Mouse (Mus musculus) heart, postnatal 14 days (tissue): ENCODE results near the gene Nanos3. TPM values are rescaled to one million over a fixed set of nuclear protein-coding genes. Genes with fewer than 3 reads are reported as not detected.

Experiments used
- DNase-seq, 2 experiments: peaks; one replicate each; pipeline ENCODE4 v3.0.0; 2021 to 2022
- intact Hi-C: fragments of 180-260 bp; cut with DNase I; formaldehyde crosslinking; loops from one replicate; pipeline ENCODE4 v1.15.1; 2025
- total RNA-seq, 2 experiments: library from RNA; stranded (reverse); gene quantifications; 2 replicates each; pipeline ENCODE4 v1.2.3; 2021

The Nanos3 gene
- total RNA-seq, 2 experiments from 2014 or later, result 1.8 to 2.0 TPM

DNA sequence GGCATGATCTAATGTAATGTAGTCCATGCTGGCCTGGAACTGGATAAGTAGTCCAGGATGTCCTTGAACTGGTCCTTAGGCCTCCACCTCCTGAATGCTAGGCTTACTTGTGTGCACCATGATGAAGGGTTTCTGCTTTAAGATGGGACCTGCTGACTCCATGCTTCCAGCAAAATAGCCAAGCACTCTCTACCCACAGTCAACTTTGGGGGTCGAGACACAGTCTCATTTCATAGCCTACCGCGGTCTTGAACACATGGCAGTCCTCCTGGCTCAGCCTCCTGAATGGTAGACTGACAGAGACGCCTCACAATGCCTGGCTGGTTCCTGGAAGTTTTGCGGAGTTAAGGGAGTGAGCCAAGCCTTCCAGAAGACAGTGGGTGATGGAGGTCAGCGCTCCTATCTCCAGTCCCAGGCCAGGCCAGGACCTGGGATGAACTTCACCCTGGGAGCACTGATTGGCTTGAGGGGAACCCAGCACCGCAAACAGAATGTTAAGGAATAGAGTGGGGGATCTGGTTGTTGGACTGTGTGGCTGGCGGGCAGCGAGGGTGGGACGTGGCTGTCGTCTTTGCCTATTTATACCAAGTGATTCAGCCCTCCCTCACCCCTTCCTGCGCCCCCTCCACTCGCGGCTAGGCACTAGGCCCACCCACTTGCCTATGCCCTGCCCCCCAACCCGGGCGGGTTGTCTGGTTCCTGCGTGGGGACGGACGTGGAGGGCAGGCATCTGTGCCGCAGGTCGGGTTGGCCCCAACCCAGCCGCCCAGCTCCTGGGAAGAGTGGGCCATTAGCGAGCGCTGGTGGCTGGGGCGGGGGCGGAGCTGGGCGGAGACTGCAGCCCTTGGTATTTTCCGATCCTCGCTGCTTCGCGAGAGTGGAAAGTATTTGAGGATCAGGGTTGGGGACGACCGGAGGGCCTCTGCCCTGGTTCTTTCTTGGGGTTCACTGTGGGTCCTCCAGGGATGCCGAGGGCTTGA, 18.2 kb upstream of the Nanos3 start:
- DNase-seq, result peak; percentile 89 to 91
- intact Hi-C loops, result loop anchor here (5.0 kb wide), 1 partner anchor 459 kb away; the partner anchor contains the start of gene Ier2

DNA sequence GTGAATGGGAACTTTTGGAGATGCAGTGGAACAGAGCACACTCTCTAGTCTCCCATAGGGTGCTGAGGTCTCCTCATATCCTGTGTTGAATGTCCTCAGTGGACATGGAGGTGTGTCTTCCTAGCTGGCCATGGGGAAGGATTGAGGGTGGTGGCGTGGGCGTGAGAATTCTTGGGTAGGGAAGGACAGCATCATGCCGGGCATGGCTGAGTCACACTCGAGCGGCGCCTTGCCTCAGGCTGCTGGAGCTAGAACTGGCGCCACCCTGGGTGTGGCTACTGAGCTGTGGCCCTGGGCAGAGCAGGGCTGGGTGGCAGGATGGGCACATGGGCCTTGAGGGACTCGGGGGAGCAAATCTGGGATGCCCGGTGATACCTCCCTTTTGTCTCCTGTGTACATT, 17.4 kb upstream of the Nanos3 start:
- intact Hi-C loops, result loop anchor here (5.0 kb wide), 1 partner anchor 460 kb away; the partner anchor contains the start of gene Ier2
- peak; percentile 56 to 66 for DNase-seq

GRCm38 (mm10) chr8:84201545-84202245, 16.7 kb upstream of the Nanos3 start:
- DNase-seq, result peak; percentile 82 to 87
- intact Hi-C loops, result loop anchor here (5.0 kb wide), 1 partner anchor 461 kb away; the partner anchor contains the start of gene Ier2

- intact Hi-C loops, result loop anchor here (5.0 kb wide), 1 partner anchor 461 kb away; the partner anchor contains the start of gene Ier2
- DNase-seq, result peak; percentile 90 to 93
Measured at GRCm38 (mm10) chr8:84200652-84201544, 15.9 kb upstream of the Nanos3 start.

GRCm38 (mm10) chr8:84200126-84200555, 15.1 kb upstream of the Nanos3 start:
- peak in 1 of 2 experiments; percentile 37 for DNase-seq
- intact Hi-C loops, result loop anchor here (5.0 kb wide), 1 partner anchor 462 kb away; the partner anchor contains the start of gene Ier2

DNA sequence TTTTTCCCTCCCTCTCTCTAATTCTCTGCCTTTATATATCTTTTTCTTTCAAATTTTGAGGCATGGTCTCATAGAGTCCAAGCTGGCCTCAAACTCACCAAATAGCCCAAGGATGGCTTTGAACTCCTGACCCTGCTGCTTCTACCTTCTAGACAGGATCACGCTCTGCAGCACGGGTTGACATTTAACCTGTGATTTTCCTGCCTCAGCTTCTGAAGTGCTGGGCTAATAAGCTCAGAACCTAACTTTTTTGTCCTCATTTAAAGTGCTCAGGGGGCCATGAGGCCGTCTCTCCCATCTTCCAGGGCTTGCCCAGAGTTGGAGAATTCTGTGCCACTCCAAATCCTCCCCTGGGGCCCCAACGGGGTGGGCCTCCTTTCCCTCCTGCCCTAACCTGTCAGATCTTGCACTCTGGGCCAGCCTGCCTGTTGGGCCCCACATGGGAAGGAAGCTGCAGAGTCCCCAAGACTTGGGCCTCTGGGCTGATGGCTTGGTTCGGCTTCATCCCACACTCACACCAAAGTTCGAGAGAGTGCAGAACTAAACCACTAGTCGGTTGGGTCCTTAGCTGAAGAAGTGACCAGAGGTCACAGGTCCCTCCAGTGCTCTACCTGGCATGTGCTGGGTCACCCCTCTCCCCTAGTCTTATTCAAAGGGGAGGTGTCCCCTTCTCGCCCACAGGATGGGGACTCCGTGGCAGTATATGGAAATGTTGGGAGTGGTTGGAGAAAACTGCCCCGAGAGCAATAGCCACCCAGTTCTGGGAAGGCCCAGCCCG, 14.5 kb upstream of the Nanos3 start:
- no peak for DNase-seq
- intact Hi-C loops, result loop anchor here (5.0 kb wide), 1 partner anchor 463 kb away; the partner anchor contains the start of gene Ier2

- no peak for DNase-seq
- intact Hi-C loops, result no loop called here
Measured at GRCm38 (mm10) chr8:84198871-84199270, 13.9 kb upstream of the Nanos3 start.

DNA sequence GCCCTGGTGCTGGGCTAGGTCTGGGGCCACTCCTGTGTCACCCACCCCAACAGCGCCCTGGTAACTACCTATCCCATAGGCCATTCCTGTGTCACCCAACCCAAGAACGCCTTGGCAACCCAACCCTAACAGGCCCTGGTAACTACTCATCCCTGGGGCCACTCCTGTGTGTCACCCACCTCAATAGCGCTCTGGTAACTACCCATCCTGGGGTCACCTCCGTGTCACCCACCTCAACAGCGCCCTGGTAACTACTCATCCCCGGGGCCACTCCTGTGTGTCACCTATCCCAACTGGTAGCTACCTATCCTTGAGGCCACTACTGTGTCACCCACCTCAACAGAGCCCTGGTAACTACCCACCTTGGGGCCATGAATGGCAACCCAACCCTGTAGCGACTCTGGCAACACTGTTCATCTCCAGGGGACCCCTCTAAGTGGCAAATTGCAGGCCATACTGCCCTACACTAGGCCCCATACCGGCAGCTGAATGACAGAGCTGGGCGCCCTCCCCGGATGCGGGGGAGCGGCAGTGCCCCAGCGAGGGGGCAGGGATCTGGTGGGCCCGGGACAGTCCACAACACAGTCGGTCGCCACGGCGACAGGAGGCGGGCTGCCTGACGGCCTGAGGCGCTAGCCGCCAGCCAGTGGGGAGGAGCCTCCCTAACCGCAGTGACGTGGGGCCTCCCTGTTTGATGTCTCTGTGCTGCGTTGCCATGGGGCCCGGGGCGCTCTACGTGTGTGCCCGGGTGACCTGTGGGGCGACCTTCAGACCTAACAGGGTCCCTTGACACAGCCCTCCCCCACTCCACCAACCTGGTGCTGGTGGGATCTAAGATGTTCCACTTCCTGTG, 13.1 kb upstream of the Nanos3 start:
- intact Hi-C loops, result no loop called here
- DNase-seq, result peak; percentile 93

- DNase-seq, result peak; percentile 91 to 92
- intact Hi-C loops, result no loop called here
Measured at GRCm38 (mm10) chr8:84197141-84197921, 12.3 kb upstream of the Nanos3 start.

DNA sequence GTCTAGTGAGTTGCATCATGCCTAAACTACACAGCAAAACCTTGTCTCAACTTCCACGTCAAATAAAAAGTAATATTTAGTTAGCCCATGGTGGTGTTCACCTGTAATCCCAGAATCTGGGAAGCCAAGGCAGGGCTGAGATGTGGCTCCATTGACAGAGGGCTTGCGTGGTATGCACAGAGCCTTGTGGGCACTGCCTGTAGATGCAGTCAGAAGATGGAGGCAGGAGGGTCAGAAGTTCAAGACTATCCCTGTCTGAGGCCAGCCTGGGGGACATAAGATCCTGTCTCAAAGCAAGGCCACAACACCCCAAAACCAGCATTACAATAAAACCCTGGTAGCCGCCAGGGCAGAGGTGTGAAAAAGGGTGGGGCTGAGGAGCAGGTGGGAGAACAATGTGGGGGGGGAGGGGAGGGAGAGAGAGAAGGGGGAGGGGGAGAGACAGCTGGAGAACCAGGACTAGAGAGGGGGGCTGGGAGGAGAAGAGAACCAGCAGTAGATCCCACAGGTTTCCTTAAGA, 9.3 kb upstream of the Nanos3 start:
- no peak for DNase-seq
- intact Hi-C loops, result no loop called here

GRCm38 (mm10) chr8:84193566-84193965, 8.5 kb upstream of the Nanos3 start:
- DNase-seq, result no peak
- intact Hi-C loops, result no loop called here

- intact Hi-C loops, result no loop called here
- DNase-seq, result no peak
Measured at GRCm38 (mm10) chr8:84193161-84193560, 8.1 kb upstream of the Nanos3 start.

GRCm38 (mm10) chr8:84192555-84192954, 7.5 kb upstream of the Nanos3 start:
- intact Hi-C loops, result no loop called here
- peak; percentile 91 for DNase-seq

DNA sequence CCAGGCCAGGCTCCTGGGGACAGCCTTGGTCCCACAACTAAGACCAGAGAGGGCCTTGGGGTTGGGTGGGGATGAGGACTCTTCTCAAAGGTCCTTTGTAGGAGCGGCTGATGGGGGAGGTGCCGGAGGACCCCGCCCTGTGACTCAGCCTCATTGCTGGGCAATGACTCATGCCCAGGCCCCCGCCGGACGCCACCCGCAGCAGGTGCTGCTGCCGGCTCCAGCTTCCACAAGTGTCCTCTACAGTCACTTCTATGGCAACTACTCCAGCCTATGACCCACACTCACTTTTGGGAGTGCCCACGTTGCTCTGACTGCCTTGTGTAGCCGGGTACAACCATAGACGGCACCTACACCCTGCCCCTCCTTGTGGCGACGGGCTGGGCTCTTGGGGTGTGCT, 7.0 kb upstream of the Nanos3 start:
- intact Hi-C loops, result no loop called here

GRCm38 (mm10) chr8:84190191-84190867, 5.3 kb upstream of the Nanos3 start:
- intact Hi-C loops, result no loop called here
- DNase-seq, result no peak

More for the DNA sequence above, 7.0 kb upstream of the Nanos3 start:
- DNase-seq, result peak; percentile 78 to 80

GRCm38 (mm10) chr8:84189603-84190002, 4.6 kb upstream of the Nanos3 start:
- intact Hi-C loops, result no loop called here

DNA sequence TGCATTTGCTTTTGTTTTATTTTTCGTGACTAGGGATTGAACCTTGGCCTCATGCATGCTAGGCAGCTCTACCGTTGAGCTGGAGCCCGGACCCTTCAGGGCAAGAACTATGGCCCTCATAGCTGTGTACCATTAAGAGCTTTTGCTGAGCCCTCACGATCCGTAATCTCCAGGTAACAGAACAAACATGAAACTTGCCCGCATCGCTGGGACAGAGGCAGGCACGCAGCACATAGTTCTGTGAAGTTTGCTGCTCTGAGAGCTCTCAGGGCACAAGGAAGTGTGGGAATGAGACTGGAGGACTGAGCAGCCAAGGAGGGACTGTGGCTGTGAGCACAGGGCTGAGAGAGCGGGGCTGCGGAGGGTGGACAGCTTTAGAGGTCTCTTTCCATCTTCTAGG, 3.7 kb upstream of the Nanos3 start:
- intact Hi-C loops, result no loop called here

More at GRCm38 (mm10) chr8:84189603-84190002, 4.6 kb upstream of the Nanos3 start:
- peak; percentile 64 to 70 for DNase-seq

More for the DNA sequence above, 3.7 kb upstream of the Nanos3 start:
- DNase-seq, result no peak
